Mouse (Mus musculus) T-helper 1 cell (primary cell): ENCODE results near the gene Fbxl17.

Source experiments
- in situ Hi-C: fragments of 300-600 bp; cut with MboI, MseI; formaldehyde crosslinking; loops from one replicate; pipeline ENCODE4 v1.15.1; 2025; ENCODE audit warnings: high pct_unique_total_duplicates

The Fbxl17 gene

GRCm38 (mm10) chr17:63057740-63058388, 442.0 kb downstream of the Fbxl17 start:
- in situ Hi-C loops: no loop called here

- in situ Hi-C loops: no loop called here
These were observed 442.8 kb downstream of the Fbxl17 start for GRCm38 (mm10) chr17:63056976-63057375.

- in situ Hi-C loops: no loop called here
These were observed 446.5 kb downstream of the Fbxl17 start for GRCm38 (mm10) chr17:63053311-63053710.

- in situ Hi-C loops: no loop called here
These were observed 453.4 kb downstream of the Fbxl17 start for GRCm38 (mm10) chr17:63046401-63046800.

GRCm38 (mm10) chr17:63045297-63045696, 454.5 kb downstream of the Fbxl17 start:
- in situ Hi-C loops: no loop called here

GRCm38 (mm10) chr17:63043046-63043675, 456.7 kb downstream of the Fbxl17 start:
- in situ Hi-C loops: no loop called here

- in situ Hi-C loops: no loop called here
These were observed 462.3 kb downstream of the Fbxl17 start for GRCm38 (mm10) chr17:63037562-63037961.

GRCm38 (mm10) chr17:63033141-63033540, 466.7 kb downstream of the Fbxl17 start:
- in situ Hi-C loops: no loop called here

- in situ Hi-C loops: no loop called here
These were observed 470.7 kb downstream of the Fbxl17 start for GRCm38 (mm10) chr17:63029105-63029504.

- in situ Hi-C loops: no loop called here
These were observed 474.6 kb downstream of the Fbxl17 start for GRCm38 (mm10) chr17:63025238-63025637.

GRCm38 (mm10) chr17:63017605-63018167, 482.1 kb downstream of the Fbxl17 start:
- in situ Hi-C loops: no loop called here

- in situ Hi-C loops: no loop called here
These were observed 487.3 kb downstream of the Fbxl17 start for GRCm38 (mm10) chr17:63012571-63012923.

GRCm38 (mm10) chr17:63011893-63012570, 487.8 kb downstream of the Fbxl17 start:
- in situ Hi-C loops: no loop called here

- in situ Hi-C loops: no loop called here
These were observed 489.0 kb downstream of the Fbxl17 start for GRCm38 (mm10) chr17:63010830-63011229.

- in situ Hi-C loops: no loop called here
These were observed 491.0 kb downstream of the Fbxl17 start for GRCm38 (mm10) chr17:63008788-63009187.

- in situ Hi-C loops: no loop called here
These were observed 491.5 kb downstream of the Fbxl17 start for GRCm38 (mm10) chr17:63008277-63008676.

- in situ Hi-C loops: no loop called here
These were observed 491.9 kb downstream of the Fbxl17 start for GRCm38 (mm10) chr17:63007876-63008275.
